Mouse (Mus musculus) neutrophil, adult 5-6 weeks (primary cell): ENCODE results near the gene Lamc1. TPM values are rescaled to one million over a fixed set of nuclear protein-coding genes. Genes with fewer than 3 reads are reported as not detected.

ENCODE experiments used
- ATAC-seq: fragments of 151-379, 151-347 bp; 2 replicates; pipeline ENCODE4 v1.8.0; 2017; ENCODE audit warnings: mild to moderate bottlenecking, moderate TSS enrichment; ENCODE audit not compliant: insufficient number of reproducible peaks, poor library complexity, low FRiP score, severe bottlenecking; ENCODE audit errors: extremely low read depth
- total RNA-seq: library from RNA; stranded (forward); fragments of 200-1000 nt; gene quantifications from 2 replicates; pipeline ENCODE4 v1.2.3, GENCODE M21; 2017

The Lamc1 gene
- total RNA-seq, 1 experiment from 2014 or later = 13.8 TPM

DNA sequence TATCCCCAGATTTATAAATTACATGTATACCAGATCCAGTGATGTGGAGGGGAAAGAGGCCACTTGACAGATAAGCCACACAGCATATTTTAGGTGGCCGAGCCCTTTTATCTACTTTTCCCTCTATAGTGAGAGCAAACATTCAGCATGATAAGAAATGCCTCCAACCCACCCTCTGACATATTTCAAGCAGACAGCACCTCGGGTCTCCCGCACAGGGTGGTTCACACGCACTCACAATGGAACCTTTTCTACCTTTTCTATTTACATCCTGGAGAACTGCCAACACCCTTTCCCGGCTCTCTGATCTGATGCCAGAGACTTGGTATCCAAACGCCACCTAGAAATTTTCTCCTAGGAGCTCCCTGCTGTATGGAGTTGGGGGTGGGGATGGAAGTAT lies 58.0 kb downstream of the Lamc1 start:
- ATAC-seq = no peak

DNA sequence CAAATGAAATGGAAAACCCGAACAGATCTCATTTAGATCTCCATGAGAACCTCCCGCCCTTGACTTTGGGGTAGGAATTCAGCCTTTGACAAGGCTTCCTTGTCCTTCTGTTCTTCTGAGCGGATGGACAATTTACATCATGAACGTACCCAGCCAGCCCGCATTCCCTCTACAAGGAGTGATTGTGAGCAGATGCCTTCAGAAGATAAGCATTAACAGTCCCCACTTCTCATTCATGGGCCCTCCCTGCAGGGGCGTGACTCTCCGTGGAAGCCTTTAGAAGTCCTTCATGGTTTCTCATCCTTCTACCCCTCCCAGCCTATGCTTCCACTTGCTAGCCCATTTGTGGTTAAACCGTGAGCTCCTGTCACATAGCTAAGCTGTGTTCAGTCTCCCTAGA lies 58.9 kb downstream of the Lamc1 start:
- ATAC-seq = no peak

DNA sequence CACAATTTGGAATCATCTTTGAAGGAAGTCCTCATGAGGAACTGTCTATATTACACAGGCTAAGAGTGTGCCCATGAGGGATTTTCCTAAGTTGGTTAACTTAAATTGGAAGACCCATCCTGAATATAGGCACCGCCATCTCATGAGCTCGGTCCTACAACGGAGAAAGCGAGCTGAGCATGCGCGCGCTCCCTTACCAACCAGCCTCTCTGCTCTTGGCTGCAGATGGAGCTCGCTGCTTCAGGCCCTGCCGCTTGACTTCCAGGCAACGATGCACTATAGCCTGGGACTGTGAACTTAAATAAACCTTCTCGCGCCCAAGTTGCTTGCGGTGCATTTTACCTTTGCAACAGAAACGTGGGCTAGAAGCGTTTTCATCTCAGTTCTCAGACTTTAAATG lies 61.8 kb downstream of the Lamc1 start:
- ATAC-seq = no peak

DNA sequence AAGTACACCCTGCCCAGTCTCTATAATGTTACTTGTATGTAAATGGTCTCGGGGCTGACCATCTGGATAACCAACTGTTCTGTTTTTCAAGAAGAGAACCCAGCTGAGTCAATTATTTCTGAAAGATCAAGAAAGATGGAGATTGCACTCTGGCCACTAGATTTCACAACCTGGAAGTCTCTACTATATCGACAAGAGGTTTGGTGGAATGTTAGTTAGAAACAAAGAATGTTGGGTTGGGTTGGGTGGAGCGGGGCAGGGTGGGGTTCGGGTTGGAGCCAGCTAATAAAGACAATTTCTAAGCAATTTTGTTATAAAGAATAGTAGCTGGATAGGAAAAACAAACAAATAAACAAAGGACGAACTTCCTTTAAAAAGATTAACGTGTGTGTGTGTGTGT lies 62.9 kb downstream of the Lamc1 start:
- ATAC-seq = no peak

DNA sequence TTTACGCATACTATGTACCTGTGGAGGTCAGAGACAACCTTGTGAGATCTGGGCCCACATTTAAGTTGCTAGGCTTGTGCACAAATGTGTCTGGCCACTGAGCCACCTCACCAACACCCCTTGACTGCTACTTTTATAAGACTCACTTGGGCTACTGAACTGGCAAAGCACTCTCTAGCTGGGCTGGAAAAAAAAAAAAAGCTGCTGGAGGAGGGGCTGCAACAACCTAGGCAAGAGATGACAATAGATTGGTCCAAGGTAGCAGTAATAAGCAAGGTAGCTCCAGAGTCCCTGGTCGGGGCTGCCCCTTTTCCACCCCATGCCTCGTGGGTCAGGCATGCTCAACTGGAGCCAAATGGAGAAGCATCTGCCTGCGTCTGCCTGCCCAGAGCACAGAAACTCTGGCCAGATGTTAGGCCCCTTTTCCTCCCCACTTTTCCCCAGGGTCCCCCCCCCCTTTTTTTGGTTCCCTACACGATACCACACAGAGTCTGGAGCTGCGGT lies 63.7 kb downstream of the Lamc1 start:
- ATAC-seq = no peak

DNA sequence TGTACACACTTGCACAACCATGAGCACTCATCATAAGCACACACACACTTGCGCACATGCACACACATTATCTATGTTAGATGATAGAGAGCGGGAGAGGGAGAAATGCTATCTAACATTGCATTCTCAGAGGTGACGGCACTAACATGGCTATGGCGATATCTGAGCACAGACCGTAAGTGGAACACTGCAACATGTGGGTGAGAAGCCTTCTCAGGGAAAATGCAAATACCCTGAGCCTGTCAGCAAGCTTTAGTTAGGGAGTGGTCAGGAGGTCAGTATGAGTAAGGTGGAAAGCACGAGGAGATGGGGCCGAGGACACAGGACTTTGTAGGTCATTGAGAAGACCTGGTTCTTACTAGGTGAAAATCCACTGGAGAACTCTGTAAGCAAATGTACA lies 64.3 kb downstream of the Lamc1 start:
- no peak for ATAC-seq

DNA sequence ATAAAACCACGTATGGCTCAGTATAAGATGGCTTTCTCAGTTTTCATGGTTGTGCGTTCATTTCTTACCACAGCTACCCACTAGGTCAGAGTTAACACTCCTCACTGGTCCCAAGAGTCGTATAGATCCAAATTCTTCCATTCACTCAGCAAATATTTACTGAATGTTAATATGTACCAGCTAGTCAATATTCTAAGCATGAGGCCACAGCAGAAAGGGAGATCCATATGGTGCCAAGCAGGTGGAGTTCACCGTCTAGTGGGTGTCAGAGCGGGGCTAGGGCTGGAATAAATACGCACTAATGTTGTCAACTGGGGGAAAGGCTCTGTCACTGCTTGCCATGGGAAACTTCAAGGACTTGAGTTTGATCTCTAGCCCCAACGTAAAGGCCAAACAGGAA lies 64.9 kb downstream of the Lamc1 start:
- ATAC-seq = no peak

DNA sequence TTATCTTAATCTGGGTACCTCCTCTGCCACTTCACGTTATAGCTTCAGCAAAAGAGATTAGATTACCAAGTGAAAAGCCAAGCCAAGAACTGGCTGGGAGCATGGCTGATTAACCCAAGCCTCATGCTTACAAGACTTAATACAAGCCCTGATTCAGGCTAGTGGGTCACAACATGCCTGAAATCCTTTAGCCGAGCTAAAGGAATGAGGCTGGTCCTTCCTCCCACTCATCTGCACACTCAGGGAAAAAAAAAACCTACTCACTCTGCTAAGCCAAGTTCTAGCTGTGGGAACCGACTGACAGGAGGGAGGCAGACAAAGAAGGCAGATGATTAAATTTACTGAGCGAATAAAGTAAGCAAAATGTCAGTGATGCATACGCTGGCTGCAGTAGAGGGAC lies 65.7 kb downstream of the Lamc1 start:
- no peak for ATAC-seq

DNA sequence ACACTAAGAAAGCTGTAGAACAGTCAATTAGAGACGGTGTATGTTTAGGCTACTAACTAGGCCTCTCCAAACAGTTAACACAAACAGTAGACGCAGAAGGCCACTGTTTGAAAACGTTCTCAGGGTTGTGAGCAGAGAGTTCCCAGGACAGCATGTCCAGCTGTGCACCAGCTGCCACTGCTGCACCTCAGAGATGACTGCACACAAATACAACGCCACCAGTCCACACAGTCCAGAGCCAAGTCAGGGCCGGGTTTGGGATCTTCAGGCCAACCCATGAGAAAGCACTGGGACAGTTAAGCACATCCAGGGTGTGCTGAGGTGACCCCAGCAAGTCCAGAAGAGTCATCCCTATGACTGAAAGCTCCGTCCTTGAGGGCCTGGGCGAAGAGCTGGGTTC lies 67.0 kb downstream of the Lamc1 start:
- ATAC-seq = no peak

DNA sequence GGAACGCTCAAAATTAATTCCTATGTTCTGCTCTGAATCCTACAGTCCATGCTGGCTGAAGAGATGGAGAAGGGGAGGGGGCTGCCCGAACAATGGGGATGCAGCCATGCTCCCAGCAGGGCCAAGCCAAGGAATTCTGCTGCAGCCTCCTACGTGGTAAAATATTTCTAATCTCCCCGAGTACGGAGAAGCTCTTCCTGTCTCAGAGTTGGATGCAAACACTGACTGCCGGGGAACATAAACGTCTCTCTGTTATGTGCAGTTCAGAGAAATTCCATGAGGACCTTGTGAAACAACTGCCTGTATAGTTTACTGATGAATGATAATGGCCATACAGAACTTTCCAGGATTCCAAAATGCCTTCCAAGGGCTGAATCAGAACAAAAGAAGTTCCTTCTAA lies 67.5 kb downstream of the Lamc1 start:
- no peak for ATAC-seq

DNA sequence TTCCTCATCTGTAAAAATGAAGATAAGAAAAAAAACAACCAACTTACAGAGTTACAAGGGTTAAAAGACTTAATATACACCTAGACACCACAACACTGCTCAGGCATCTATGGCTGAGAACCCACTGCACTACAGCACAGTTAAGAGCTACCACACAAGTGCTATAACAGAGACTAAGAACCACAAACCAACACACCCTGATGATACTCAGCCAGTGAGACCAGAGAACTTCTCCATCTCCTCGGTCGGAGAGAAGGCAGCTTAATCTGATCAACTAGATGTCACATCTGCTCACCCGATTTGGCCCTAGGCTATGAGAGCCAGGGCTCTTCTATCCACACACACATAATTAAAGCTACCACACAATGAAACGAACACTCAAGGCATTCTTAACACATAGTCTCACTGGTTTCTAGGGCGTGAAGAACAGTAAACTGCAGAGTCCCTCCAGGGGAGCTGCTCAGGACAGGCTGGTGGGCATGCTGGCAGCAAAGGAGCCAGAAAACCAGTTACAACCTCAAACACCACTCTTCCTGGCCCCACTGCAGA lies 72.8 kb downstream of the Lamc1 start:
- ATAC-seq = no peak

DNA sequence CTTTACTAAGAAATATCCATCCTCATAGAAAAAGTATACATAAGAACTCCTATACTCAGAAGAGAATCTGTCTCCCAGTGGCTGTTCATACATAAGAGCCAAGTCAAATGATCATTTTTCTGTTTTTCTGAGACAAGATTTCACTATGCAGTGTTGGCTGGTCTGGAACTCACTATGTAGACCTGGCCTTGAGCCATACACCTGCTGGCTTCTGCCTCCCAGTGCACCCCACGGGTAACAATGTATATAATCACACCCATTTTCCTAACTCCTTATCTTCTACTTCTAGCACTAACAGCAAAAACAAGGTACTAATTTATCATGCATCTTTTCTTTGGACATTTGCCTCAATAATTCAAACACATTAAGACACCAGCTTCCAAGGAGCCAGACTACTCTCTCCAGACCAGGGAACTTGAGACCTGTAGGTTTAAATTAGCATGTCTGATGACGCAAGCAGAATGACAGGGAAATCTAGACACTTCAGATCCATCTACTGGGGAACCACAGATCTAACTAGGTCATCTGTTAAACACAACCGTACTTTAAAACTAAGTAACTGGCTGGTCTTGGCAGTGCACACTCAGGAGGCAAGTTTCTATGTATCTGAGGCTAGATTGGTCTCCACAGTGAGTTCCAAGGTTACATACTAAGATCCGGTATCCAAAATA lies 79.9 kb downstream of the Lamc1 start:
- ATAC-seq = no peak

DNA sequence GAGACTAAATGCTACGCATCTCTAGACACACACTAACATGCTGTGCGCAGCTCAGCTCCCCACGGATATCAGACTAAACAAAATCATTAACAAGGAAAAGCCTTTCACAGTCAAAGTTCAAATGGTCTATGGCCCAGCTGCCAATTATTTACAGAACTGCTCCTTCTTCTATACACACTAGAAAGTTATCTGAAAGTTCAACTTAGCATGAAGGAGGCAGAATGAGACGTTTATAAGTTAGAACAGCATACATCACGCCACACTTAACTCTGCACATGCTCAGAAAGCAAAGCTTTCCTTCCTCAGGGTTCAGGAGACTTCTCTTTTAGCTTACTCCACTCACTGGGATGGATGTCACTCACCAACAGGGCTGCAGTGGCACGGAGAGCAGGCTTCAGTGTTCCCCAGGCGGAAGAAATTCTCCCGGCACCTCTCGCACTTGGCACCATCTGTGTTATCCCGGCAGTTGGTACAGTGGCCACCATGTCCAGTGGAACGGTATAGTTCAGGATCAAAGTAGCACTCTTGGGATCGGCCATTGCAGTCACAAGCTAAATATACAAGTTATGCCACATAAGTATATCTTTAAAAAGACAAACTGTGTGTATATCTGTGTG lies 80.9 kb downstream of the Lamc1 start:
- ATAC-seq = no peak

DNA sequence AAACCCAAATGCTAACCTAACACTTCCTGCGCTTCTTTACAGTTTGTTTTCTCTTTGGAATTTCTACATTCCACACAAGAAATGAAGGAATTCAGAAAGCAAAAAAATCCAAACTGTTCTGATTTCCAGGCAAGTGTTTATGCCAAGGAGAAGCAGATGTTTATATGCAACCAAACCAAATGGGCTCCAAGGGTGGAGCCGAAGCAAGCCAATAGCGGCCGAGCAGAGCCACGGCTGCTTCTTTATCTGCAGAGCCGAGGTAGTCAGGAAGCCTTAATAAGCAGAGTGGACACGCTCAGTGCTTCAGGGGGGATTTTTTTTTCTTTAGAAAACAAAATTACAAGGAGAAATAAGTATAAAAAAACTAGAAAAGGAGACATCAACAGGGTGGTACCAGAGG lies 91.2 kb downstream of the Lamc1 start:
- ATAC-seq = no peak

DNA sequence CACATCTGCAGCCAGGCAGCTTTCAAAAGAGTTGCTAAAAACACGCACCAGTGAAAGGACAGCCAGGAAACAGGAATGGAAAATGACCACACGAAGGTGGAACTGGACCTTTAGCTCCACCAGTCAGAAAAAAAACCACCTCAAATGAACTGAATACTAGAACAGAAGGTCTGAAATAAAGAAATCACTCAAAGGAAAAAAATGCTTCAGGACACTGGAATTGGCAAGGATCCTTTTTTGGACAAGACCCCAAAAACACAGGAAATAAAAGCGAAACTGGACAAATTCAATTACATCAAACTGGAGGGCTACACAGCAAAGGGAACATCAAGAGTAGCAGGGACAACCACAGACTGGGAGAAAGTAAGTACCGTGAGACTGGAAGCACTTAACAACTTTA lies 97.0 kb downstream of the Lamc1 start:
- ATAC-seq = no peak

DNA sequence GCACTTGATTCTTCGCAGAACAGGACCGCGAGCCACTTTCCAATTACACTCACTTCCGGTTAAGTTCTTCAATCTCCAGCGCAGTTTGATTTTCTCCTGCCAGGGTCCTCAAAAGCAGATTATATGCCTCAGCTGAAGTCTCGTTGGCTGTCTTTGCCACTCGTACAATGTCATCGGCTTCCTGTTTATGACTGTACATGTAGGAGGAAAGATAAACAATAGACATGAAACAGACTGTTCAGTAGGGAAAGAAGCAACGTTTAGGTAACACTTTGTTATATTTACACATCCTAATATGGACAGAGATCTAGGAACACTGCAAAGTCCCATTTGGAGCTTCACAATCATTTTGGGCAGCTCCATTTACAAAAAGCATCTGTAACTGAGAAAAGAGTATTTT lies 100.9 kb downstream of the Lamc1 start:
- no peak for ATAC-seq

DNA sequence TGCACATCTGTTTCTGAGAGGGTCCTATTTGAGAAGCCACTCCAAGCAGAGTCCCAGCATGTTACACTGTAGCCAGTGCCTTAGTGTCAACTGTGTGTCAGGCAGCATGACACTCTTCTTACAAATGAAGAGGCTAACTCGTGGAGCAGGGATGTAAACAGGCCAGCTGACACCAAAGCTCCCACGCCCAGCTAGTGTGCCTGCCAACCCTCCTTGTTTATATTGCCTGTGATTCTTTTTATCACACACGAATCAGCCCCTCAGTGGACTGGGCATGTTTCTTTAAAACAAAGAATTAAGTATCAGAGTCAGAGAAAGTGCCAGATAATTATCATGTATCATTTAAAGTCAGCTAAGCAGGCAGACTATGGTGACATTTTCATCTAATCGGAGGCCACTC lies 104.7 kb downstream of the Lamc1 start:
- no peak for ATAC-seq

DNA sequence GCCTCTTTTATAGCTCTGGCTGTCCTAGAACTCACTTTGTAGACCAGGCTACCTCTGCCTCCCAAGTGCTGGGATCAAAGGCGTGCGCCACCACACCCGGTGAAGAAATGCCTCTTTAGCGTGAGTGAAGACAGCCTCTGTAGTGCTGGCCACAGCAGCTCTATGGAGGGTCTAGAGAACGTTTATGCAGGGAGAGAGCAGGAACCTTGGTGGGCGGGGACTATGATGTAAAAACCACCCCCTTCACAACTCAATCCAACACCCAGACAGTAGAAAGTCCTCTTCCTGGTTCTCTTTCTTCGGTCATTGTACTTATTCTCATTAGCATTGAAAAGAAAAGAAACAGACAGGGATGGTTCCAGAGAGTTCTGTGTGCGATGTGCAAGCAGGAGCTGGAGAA lies 105.5 kb downstream of the Lamc1 start:
- no peak for ATAC-seq

DNA sequence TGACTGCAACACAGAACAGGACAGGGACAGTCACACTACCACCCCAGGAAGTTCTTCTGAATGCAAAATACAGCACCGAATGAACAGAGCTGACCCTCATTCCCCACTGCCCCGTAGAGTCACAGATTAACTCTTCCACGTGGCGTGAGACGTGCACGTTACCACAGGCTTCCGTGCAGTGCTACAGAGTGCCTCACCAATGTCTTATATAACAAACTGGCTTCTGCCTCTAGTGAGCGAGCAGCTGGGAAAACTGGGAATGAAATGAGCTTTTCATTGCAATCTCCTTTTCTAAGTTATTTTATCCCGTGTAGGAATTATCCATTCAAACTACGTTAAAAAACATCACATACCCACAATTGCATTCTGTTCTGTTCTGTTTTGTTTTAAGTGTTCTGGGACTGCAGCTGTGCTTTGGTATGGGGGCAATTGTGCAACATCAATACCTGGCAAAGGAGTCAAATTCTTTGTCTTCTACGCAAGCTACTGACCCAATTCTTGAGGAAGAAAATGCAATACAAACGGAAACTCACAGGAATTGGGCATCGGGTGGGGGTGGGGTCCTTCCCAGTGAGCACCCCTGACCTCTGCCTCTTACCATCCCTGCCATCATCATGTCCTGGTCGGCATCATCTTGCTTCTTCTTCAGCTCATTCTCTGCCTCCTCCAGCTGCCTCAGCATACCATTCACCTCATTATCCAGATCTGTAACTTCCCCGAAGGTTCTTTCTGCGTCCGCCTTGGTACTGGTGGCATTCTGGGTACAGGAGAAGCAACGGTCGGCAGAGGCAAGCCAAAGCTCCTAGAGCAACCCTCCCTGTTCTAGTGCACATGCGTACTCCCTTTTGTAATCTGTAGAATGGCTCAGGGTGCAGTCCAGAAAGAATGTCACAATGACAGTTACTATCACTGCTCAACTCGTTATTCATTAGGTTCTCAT lies 106.5 kb downstream of the Lamc1 start:
- no peak for ATAC-seq

DNA sequence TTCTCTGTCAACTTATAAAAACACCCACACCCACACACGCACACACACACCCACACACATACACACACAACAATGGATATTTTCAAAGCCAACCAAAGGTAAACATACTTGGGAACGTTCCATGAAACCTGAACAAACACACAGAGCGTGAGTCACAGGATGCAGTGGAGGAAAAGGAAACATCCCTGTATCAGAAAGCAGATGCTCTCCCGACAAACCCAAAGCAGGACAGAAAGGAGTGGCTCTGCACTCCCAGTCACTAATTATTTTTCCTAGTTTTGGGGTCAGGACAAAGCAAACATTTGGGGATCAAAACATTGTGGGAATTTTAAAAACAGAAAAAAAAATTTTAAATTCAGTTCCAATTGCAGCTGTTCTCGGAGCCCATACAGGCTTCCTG lies 108.3 kb downstream of the Lamc1 start:
- no peak for ATAC-seq
